Mouse (Mus musculus) left cerebral cortex, adult 11 months (tissue): ENCODE results near the gene Onecut3.

Source experiments
- DNase-seq: peaks from one replicate; pipeline ENCODE4 v3.0.0; 2022; ENCODE audit warnings: low spot score

Gene Onecut3

GRCm38 (mm10) chr10:80553575-80553974, 58.9 kb downstream of the Onecut3 start:
- no peak for DNase-seq

- DNase-seq: no peak
These were observed 59.4 kb downstream of the Onecut3 start for GRCm38 (mm10) chr10:80553997-80554396.

GRCm38 (mm10) chr10:80557346-80557965, 62.8 kb downstream of the Onecut3 start:
- DNase-seq: no peak

- no peak for DNase-seq
These were observed 64.8 kb downstream of the Onecut3 start for GRCm38 (mm10) chr10:80559431-80559830.

- DNase-seq: no peak
These were observed 66.0 kb downstream of the Onecut3 start for GRCm38 (mm10) chr10:80560621-80561020.

GRCm38 (mm10) chr10:80561116-80561944, 66.7 kb downstream of the Onecut3 start, which contains the start of gene Rexo1:
TSS of gene Rexo1 (minus strand) at chr10:80561560.
- peak; percentile 90 for DNase-seq

GRCm38 (mm10) chr10:80566375-80567092, 71.9 kb downstream of the Onecut3 start:
- peak; percentile 80 for DNase-seq
